Mouse (Mus musculus) MEL (cell line): ENCODE measurements around the gene Pcnx3. TPM values are rescaled to one million over a fixed set of nuclear protein-coding genes. Genes with fewer than 3 reads are reported as not detected.

Experiments
- DNase-seq: peaks from one replicate; pipeline ENCODE4 v3.0.0; 2011; ENCODE audit warnings: low read depth, low spot score
- H3K27ac ChIP-seq: 2 replicates; pipeline ENCODE4 v1.5.1; 2012; ENCODE audit warnings: low read depth, mild to moderate bottlenecking, control low read depth, low read length, moderate library complexity; ENCODE audit not compliant: control insufficient read depth
- H3K27me3 ChIP-seq, 2 experiments: fragments of 150-350 bp in 1 of 2; sonication (generic) in 1 of 2; 2 replicates each; pipeline ENCODE4 v1.6.1; 2012; ENCODE audit warnings: low read length in 2 of 2, mild to moderate bottlenecking in 2 of 2, improper control_type of control experiment in 1 of 2, moderate library complexity in 1 of 2; ENCODE audit not compliant: insufficient read depth in 2 of 2, control insufficient read depth in 1 of 2
- H3K36me3 ChIP-seq, 2 experiments: 2 replicates each; pipeline ENCODE4 v1.6.1; 2012 to 2014; ENCODE audit warnings: low read length in 2 of 2, improper control_type of control experiment in 1 of 2, inconsistent platforms in 1 of 2, mild to moderate bottlenecking in 1 of 2; ENCODE audit not compliant: insufficient read depth in 2 of 2, control insufficient read depth in 1 of 2
- H3K4me1 ChIP-seq, 2 experiments: fragments of 150-350 bp in 1 of 2; sonication (generic) in 1 of 2; 2 replicates each; pipeline ENCODE4 v1.6.1; 2012; ENCODE audit warnings: low read length in 2 of 2, improper control_type of control experiment in 1 of 2, mild to moderate bottlenecking in 1 of 2; ENCODE audit not compliant: insufficient read depth in 2 of 2, control insufficient read depth in 1 of 2
- H3K4me3 ChIP-seq, 2 experiments: fragments of 150-350 bp in 1 of 2; sonication (generic) in 1 of 2; 2 replicates each; pipeline ENCODE4 v1.5.1; 2012; ENCODE audit warnings: low read depth in 2 of 2, low read length in 2 of 2, mild to moderate bottlenecking in 2 of 2, moderate library complexity in 2 of 2, control low read depth in 1 of 2, improper control_type of control experiment in 1 of 2; ENCODE audit not compliant: control insufficient read depth in 1 of 2, insufficient read depth in 1 of 2
- H3K79me2 ChIP-seq: 2 replicates; pipeline ENCODE4 v1.6.1; 2012; ENCODE audit warnings: mild to moderate bottlenecking, low read length, moderate library complexity; ENCODE audit not compliant: control insufficient read depth, poor library complexity, insufficient read depth
- H3K9ac ChIP-seq: 2 replicates; pipeline ENCODE4 v1.6.1; 2012; ENCODE audit warnings: low read depth, mild to moderate bottlenecking, control low read depth, low read length, moderate library complexity; ENCODE audit not compliant: control insufficient read depth, poor library complexity, severe bottlenecking
- H3K9me3 ChIP-seq: fragments of 150-350 bp; sonication (generic); replicated peaks from 2 replicates; pipeline ENCODE4 v1.6.1; 2012; ENCODE audit warnings: mild to moderate bottlenecking, low read length, improper control_type of control experiment, moderate library complexity; ENCODE audit not compliant: insufficient read depth
- BHLHE40 ChIP-seq: IDR thresholded peaks from 2 replicates; pipeline ENCODE4 v1.6.1; 2012; ENCODE audit warnings: low read depth, mild to moderate bottlenecking, inconsistent platforms, low read length, improper control_type of control experiment, borderline replicate concordance
- CHD1 ChIP-seq: IDR thresholded peaks from 2 replicates; pipeline ENCODE4 v1.6.1; 2012; ENCODE audit warnings: low read depth, mild to moderate bottlenecking, inconsistent platforms, low read length, improper control_type of control experiment
- CHD2 ChIP-seq: IDR thresholded peaks from 2 replicates; pipeline ENCODE4 v1.6.1; 2011; ENCODE audit warnings: low read length, improper control_type of control experiment
- CTCF ChIP-seq, 3 experiments: IDR thresholded peaks in 2 of 3; conservative IDR thresholded peaks in 1 of 3; 2 replicates each; pipeline ENCODE4 v1.5.1; 2011 to 2012; ENCODE audit warnings: low read length in 3 of 3, low read depth in 2 of 3, mild to moderate bottlenecking in 2 of 3, improper control_type of control experiment in 1 of 3, inconsistent platforms in 1 of 3, mixed read lengths in 1 of 3, moderate library complexity in 1 of 3; ENCODE audit not compliant: control insufficient read depth in 1 of 3, insufficient read depth in 1 of 3, poor library complexity in 1 of 3, severe bottlenecking in 1 of 3
- E2F4 ChIP-seq: IDR thresholded peaks from 2 replicates; pipeline ENCODE4 v1.6.1; 2011; ENCODE audit warnings: low read depth, low read length, improper control_type of control experiment, borderline replicate concordance
- EP300 ChIP-seq, 2 experiments: IDR thresholded peaks; 2 replicates each; pipeline ENCODE4 v1.6.1; 2011; ENCODE audit warnings: improper control_type of control experiment in 2 of 2, low read length in 2 of 2, low read depth in 1 of 2, mild to moderate bottlenecking in 1 of 2
- ETS1 ChIP-seq: IDR thresholded peaks from 2 replicates; pipeline ENCODE4 v1.6.1; 2012; ENCODE audit warnings: low read depth, mild to moderate bottlenecking, inconsistent platforms, low read length, improper control_type of control experiment, moderate library complexity
- JUND ChIP-seq: IDR thresholded peaks from 2 replicates; pipeline ENCODE4 v1.6.1; 2011; ENCODE audit warnings: low read depth, mild to moderate bottlenecking, improper control_type of control experiment, low read length
- MAX ChIP-seq: IDR thresholded peaks from 2 replicates; pipeline ENCODE4 v1.6.1; 2011; ENCODE audit warnings: low read length, improper control_type of control experiment
- MEF2A ChIP-seq: IDR thresholded peaks from 2 replicates; pipeline ENCODE4 v1.6.1; 2014; ENCODE audit warnings: low read depth, mild to moderate bottlenecking, inconsistent platforms, low read length, improper control_type of control experiment; ENCODE audit not compliant: poor library complexity, insufficient replicate concordance, severe bottlenecking; ENCODE audit errors: extremely low read depth
- MXI1 ChIP-seq: IDR thresholded peaks from 2 replicates; pipeline ENCODE4 v1.6.1; 2011; ENCODE audit warnings: mild to moderate bottlenecking, low read depth, low read length, improper control_type of control experiment
- MYC ChIP-seq: IDR thresholded peaks from 2 replicates; pipeline ENCODE4 v1.6.1; 2011; ENCODE audit warnings: low read depth, mild to moderate bottlenecking, low read length, improper control_type of control experiment, moderate library complexity
- NELFE ChIP-seq: IDR thresholded peaks from 2 replicates; pipeline ENCODE4 v1.6.1; 2011; ENCODE audit warnings: low read depth, low read length, improper control_type of control experiment
- POLR2AphosphoS2 ChIP-seq: IDR thresholded peaks from 2 replicates; pipeline ENCODE4 v1.6.1; 2011; ENCODE audit warnings: low read length, improper control_type of control experiment
- RAD21 ChIP-seq: IDR thresholded peaks from 2 replicates; pipeline ENCODE4 v1.6.1; 2011; ENCODE audit warnings: mild to moderate bottlenecking, low read depth, low read length, improper control_type of control experiment
- RCOR1 ChIP-seq: IDR thresholded peaks from 2 replicates; pipeline ENCODE4 v1.6.1; 2012; ENCODE audit warnings: low read depth, mild to moderate bottlenecking, inconsistent platforms, low read length, improper control_type of control experiment
- SIN3A ChIP-seq: IDR thresholded peaks from 2 replicates; pipeline ENCODE4 v1.6.1; 2012; ENCODE audit warnings: low read length, improper control_type of control experiment, inconsistent platforms
- SMC3 ChIP-seq: IDR thresholded peaks from 2 replicates; pipeline ENCODE4 v1.6.1; 2011; ENCODE audit warnings: low read depth, low read length, improper control_type of control experiment
- TAL1 ChIP-seq: IDR thresholded peaks from 2 replicates; pipeline ENCODE4 v1.6.1; 2012; ENCODE audit warnings: mild to moderate bottlenecking, inconsistent platforms, low read length, moderate library complexity, mixed read lengths
- UBTF ChIP-seq: IDR thresholded peaks from 2 replicates; pipeline ENCODE4 v1.6.1; 2012; ENCODE audit warnings: low read depth, mild to moderate bottlenecking, inconsistent platforms, low read length, improper control_type of control experiment, moderate library complexity, borderline replicate concordance; ENCODE audit not compliant: insufficient read depth
- USF1 ChIP-seq: IDR thresholded peaks from 2 replicates; pipeline ENCODE4 v1.6.1; 2014; ENCODE audit warnings: low read depth, mild to moderate bottlenecking, inconsistent platforms, low read length, improper control_type of control experiment, moderate library complexity
- USF2 ChIP-seq, 2 experiments: IDR thresholded peaks; 2 replicates each; pipeline ENCODE4 v1.6.1; 2011 to 2012; ENCODE audit warnings: improper control_type of control experiment in 2 of 2, low read length in 2 of 2, borderline replicate concordance in 1 of 2, inconsistent platforms in 1 of 2, low read depth in 1 of 2, mild to moderate bottlenecking in 1 of 2; ENCODE audit not compliant: insufficient read depth in 1 of 2
- ZMIZ1 ChIP-seq: IDR thresholded peaks from 2 replicates; pipeline ENCODE4 v1.6.1; 2012; ENCODE audit warnings: low read depth, mild to moderate bottlenecking, inconsistent platforms, low read length, improper control_type of control experiment, moderate library complexity
- polyA plus RNA-seq, 2 experiments: library from polyadenylated mRNA; stranded (reverse) in 1 of 2; unstranded in 1 of 2; fragments of >175 nt in 1 of 2; fragments of >200 nt in 1 of 2; gene quantifications; 2 replicates each; pipeline versions ENCODE4 v1.2.1 to v1.2.4; 2012; ENCODE audit warnings: low replicate concordance in 2 of 2, low read depth in 1 of 2; ENCODE audit not compliant: insufficient read length in 2 of 2, insufficient read depth in 1 of 2, missing spikeins in 1 of 2
- total RNA-seq: library from RNA; depleted of rRNA; stranded (reverse); fragments of 300-350 nt; gene quantifications from 2 replicates; pipeline ENCODE4 v1.2.3, GENCODE M21; 2012

Gene Pcnx3
- total and polyA plus RNA-seq, 3 experiments: 25.3 to 76.4 TPM; not detected in 1

- TF ChIP-seq BHLHE40 (no peak), CTCF (IDR thresholded peaks at IDR 0.05 in 2 of 3, conservative IDR thresholded peaks at IDR 0.05 in 1 of 3; ENCODE audit: control insufficient read depth in 1 of 3, insufficient read depth in 1 of 3, low read depth in 2 of 3, low read length in 3 of 3, poor library complexity in 1 of 3, severe bottlenecking in 1 of 3) (no peak), ZMIZ1 (peak; percentile 89), E2F4 (no peak), RAD21 (no peak), MYC (no peak), JUND (no peak), USF2 (IDR thresholded peaks at IDR 0.05; ENCODE audit: borderline replicate concordance in 1 of 2, insufficient read depth in 1 of 2, low read depth in 1 of 2, low read length in 2 of 2) (no peak), MEF2A (no peak), SMC3 (peak; percentile 17; the same call in 1 of the 2 replicates), EP300 (IDR thresholded peaks at IDR 0.05; ENCODE audit: low read depth in 1 of 2, low read length in 2 of 2) (no peak), USF1 (no peak), POLR2AphosphoS2 (peak; percentile 99), CHD2 (no peak; the same call in 1 of the 2 replicates), CHD1 (no peak), NELFE (peak; percentile 72), TAL1 (no peak), UBTF (no peak), MAX (peak; percentile 38; the same call in 1 of the 2 replicates), ETS1 (no peak), MXI1 (peak; percentile 71)
These were observed 40.7 kb upstream of the Pcnx3 start, which contains the start of gene Fam89b (continued) for GRCm38 (mm10) chr19:5729444-5729815.

GRCm38 (mm10) chr19:5728631-5729443, 40.1 kb upstream of the Pcnx3 start:
- Histone ChIP-seq H3K4me3 (peak overlapping the region; percentile 68 to 74), H3K79me2 (peaks cover 51% of the 10 kb centered on the region), H3K9ac (peak overlapping the region; percentile 85), H3K9me3 (no peaks in the 10 kb centered on the region), H3K4me1 (peaks cover 3 to 41% of the 10 kb centered on the region in 2 experiments; a peak in 3 of 4 replicates), H3K27ac (peak overlapping the region; percentile 95), H3K36me3 (peaks cover 0 to 22% of the 10 kb centered on the region in 2 experiments; a peak in 2 of 4 replicates), H3K27me3 (no peaks in the 10 kb centered on the region)
- peak; percentile 69 for DNase-seq
- TF ChIP-seq SIN3A: no peak
- TF ChIP-seq MXI1: peak; percentile 13; the same call in 1 of the 2 replicates
- no peak for TF ChIP-seq RCOR1
- TF ChIP-seq TAL1: peak; percentile 42
